Mouse (Mus musculus) forebrain, embryonic 14.5 days (tissue): ENCODE results near the gene Ablim2. TPM values are rescaled to one million over a fixed set of nuclear protein-coding genes. Genes with fewer than 3 reads are reported as not detected.

Source experiments
- ATAC-seq: fragments of 200-750 bp; cut with Nextera tagmentation; 2 replicates; pipeline ENCODE4 v1.8.0; 2017; ENCODE audit warnings: mild to moderate bottlenecking, moderate library complexity
- DNase-seq: peaks from one replicate; pipeline ENCODE4 v3.0.0-alpha.2; 2015; ENCODE audit warnings: low spot score
- H3K27ac ChIP-seq: fragments of 300-500 bp; sonication (generic); 2 replicates; pipeline ENCODE4 v1.5.1; 2014; ENCODE audit warnings: low read depth, mild to moderate bottlenecking, control low read depth, low read length, moderate library complexity
- H3K27me3 ChIP-seq: fragments of 300-500 bp; sonication (generic); replicated peaks from 2 replicates; pipeline ENCODE4 v1.6.1; 2014; ENCODE audit warnings: low read length, control low read depth, mixed read lengths; ENCODE audit not compliant: control insufficient read depth, insufficient read depth
- H3K36me3 ChIP-seq: fragments of 300-500 bp; sonication (generic); 2 replicates; pipeline ENCODE4 v1.6.1; 2014; ENCODE audit warnings: low read length, control low read depth; ENCODE audit not compliant: control insufficient read depth, insufficient read depth
- H3K4me1 ChIP-seq: fragments of 300-500 bp; sonication (generic); 2 replicates; pipeline ENCODE4 v1.6.1; 2014; ENCODE audit warnings: antibody characterized with exemption, low read length, control low read depth; ENCODE audit not compliant: control insufficient read depth, insufficient read depth
- H3K4me2 ChIP-seq: fragments of 300-500 bp; sonication (generic); 2 replicates; pipeline ENCODE4 v1.6.1; 2014; ENCODE audit warnings: mild to moderate bottlenecking, control low read depth, low read length
- H3K4me3 ChIP-seq: fragments of 300-500 bp; sonication (generic); 2 replicates; pipeline ENCODE4 v1.5.1; 2014; ENCODE audit warnings: low read depth, low read length, control low read depth
- H3K9ac ChIP-seq: fragments of 300-500 bp; sonication (generic); 2 replicates; pipeline ENCODE4 v1.6.1; 2014; ENCODE audit warnings: mild to moderate bottlenecking, low read length, control low read depth, moderate library complexity
- H3K9me3 ChIP-seq: fragments of 300-500 bp; sonication (generic); replicated peaks from 2 replicates; pipeline ENCODE4 v1.6.1; 2016; ENCODE audit warnings: low read length, control low read depth, mixed read lengths; ENCODE audit not compliant: control insufficient read depth
- WGBS: fragments of 180-500 bp; shearing (Covaris S2); extraction: QIAGEN DNeasy Blood & Tissue Kit; methylation state at CpG from one replicate; pipeline ENCODE4 v1.1.7; 2014; 5-methylcytosine and 5-hydroxymethylcytosine counted together
- polyA plus RNA-seq: library from polyadenylated mRNA; unstranded; fragments of >200 nt; fragmentation: Nextera tagmentation; extraction: Ambion mirVana; gene quantifications from 2 replicates; pipeline ENCODE4 v1.2.1, GENCODE M21; 2014

The Ablim2 gene
- polyA plus RNA-seq, 1 experiment from 2014 or later: 4.7 TPM

- no peaks in the 10 kb centered on the region for H3K9me3 ChIP-seq
- no peak overlapping the region for H3K27ac ChIP-seq
- no peak overlapping the region for H3K4me3 ChIP-seq
- ATAC-seq (no peak), DNase-seq (no peak)
- WGBS: 84% methylated on average over 10 of the region's 10 CpGs
- H3K36me3 ChIP-seq: peaks cover 7% of the 10 kb centered on the region; the same call in 1 of the 2 replicates
- no peaks in the 10 kb centered on the region for H3K27me3 ChIP-seq
- H3K4me2 ChIP-seq: no peak overlapping the region
- no peak overlapping the region for H3K9ac ChIP-seq
- H3K4me1 ChIP-seq: peaks cover 3% of the 10 kb centered on the region; the same call in 1 of the 2 replicates
These were observed 175.4 kb downstream of the Ablim2 start for GRCm38 (mm10) chr5:35933059-35933458.

Other genes with a start within 250 kb of the Ablim2 start
- gene Cpz, start 232.2 kb upstream of the Ablim2 start, polyA plus RNA-seq: 0.88 and 1.4 TPM in 2 replicates
- 6.1 and 8.3 TPM in 2 replicates for gene Trmt44, start 182.8 kb upstream of the Ablim2 start, polyA plus RNA-seq
- 14.5 and 15.2 TPM in 2 replicates for gene Acox3, start 174.8 kb upstream of the Ablim2 start, polyA plus RNA-seq
- gene Htra3, start 78.1 kb upstream of the Ablim2 start, polyA plus RNA-seq: 7.8 and 10.0 TPM in 2 replicates
- 1.3 and 2.2 TPM in 2 replicates for gene Sh3tc1, start 17.9 kb upstream of the Ablim2 start, polyA plus RNA-seq
- gene Afap1, start 135.4 kb downstream of the Ablim2 start, polyA plus RNA-seq: 36.9 and 45.8 TPM in 2 replicates